Comparison of ENCODE assay signal across 10 mouse cellular contexts in genomic region chr15:25715218-25715995, GRCm38 (mm10).
DNase-seq lines count a peak whose midpoint lies in the region; ATAC-seq and TF ChIP-seq lines count a peak whose summit lies in the region.
"Had no signal": no experiment of that assay in that cellular context is flagged by ENCODE, and none has a peak within 500 bp of the region (broad histone marks: within the 10 kb centered on the region; RNA-seq: fewer than 3 reads in every experiment).

No protein-coding gene starts in this region.

- H3K27me3 ChIP-seq in hindbrain, embryonic 10.5 days (ENCODE audit: insufficient read depth, poor library complexity, severe bottlenecking) = peaks cover 15% of the 10 kb centered on the region
- H3K27me3 ChIP-seq in midbrain, postnatal 0 days (ENCODE audit: insufficient read depth, low read length) = no peaks in the 10 kb centered on the region
- H3K27me3 ChIP-seq: megakaryocyte, embryonic 14.5 days had no signal

- DNase-seq in layer of hippocampus, postnatal 14 days (ENCODE audit: low spot score in 2 of 2) = peak; percentile 28 to 40
- no peak for DNase-seq in layer of hippocampus, adult 9-10 months (ENCODE audit: low spot score)
- no peak for DNase-seq in hindbrain, embryonic 10.5 days (ENCODE audit: low spot score)
- DNase-seq in kidney, postnatal 14 days = peak; percentile 60
- peak; percentile 69 for DNase-seq in midbrain, postnatal 0 days (ENCODE audit: low spot score)
- DNase-seq in ovary, postnatal 10 days (ENCODE audit: low spot score) = no peak
- no peak for DNase-seq in right cerebral cortex, adult 18-20 months
- DNase-seq in embryo, embryonic 10 days (ENCODE audit: low spot score) = no peak
- DNase-seq: adrenal gland, adult 8-10 months had no signal

- no peak for TF ChIP-seq CTCF in midbrain, postnatal 0 days (IDR thresholded peaks at IDR 0.05)

- H3K36me3 ChIP-seq in hindbrain, embryonic 10.5 days = peaks cover 1% of the 10 kb centered on the region; the same call in 1 of the 2 replicates
- H3K36me3 ChIP-seq in midbrain, postnatal 0 days (ENCODE audit: insufficient read depth, low read length) = no peaks in the 10 kb centered on the region

- WGBS in hindbrain, embryonic 10.5 days = 75% methylated on average over 10 of the region's 10 CpGs
- 58% methylated on average over 10 of the region's 10 CpGs for WGBS in midbrain, postnatal 0 days

- H3K27ac ChIP-seq in hindbrain, embryonic 10.5 days = peak overlapping the region; percentile 67
- no peak overlapping the region for H3K27ac ChIP-seq in midbrain, postnatal 0 days (ENCODE audit: low read depth, low read length)

- H3K4me3 ChIP-seq in hindbrain, embryonic 10.5 days = no peak overlapping the region
- no peak overlapping the region for H3K4me3 ChIP-seq in midbrain, postnatal 0 days (ENCODE audit: low read depth, low read length)
- H3K4me3 ChIP-seq: megakaryocyte, embryonic 14.5 days had no signal

- peak; percentile 48; the same call in 1 of the 2 replicates for ATAC-seq in midbrain, postnatal 0 days (ENCODE audit: low FRiP score)

- H3K4me2 ChIP-seq in midbrain, postnatal 0 days (ENCODE audit: low read depth, low read length, poor library complexity, severe bottlenecking) = peak overlapping the region; percentile 10; the same call in 1 of the 2 replicates

- no peak overlapping the region for H3K9ac ChIP-seq in midbrain, postnatal 0 days (replicated peaks; ENCODE audit: low read length, poor library complexity, severe bottlenecking)

- H3K4me1 ChIP-seq in hindbrain, embryonic 10.5 days (replicated peaks) = peaks cover 39% of the 10 kb centered on the region
- no peaks in the 10 kb centered on the region for H3K4me1 ChIP-seq in midbrain, postnatal 0 days (ENCODE audit: insufficient read depth, low read length)

- H3K9me3 ChIP-seq in hindbrain, embryonic 10.5 days = no peaks in the 10 kb centered on the region
- H3K9me3 ChIP-seq in midbrain, postnatal 0 days (ENCODE audit: low read length) = no peaks in the 10 kb centered on the region
- H3K9me3 ChIP-seq: megakaryocyte, embryonic 14.5 days had no signal

Comparison
In these comparisons a context has a peak if more than half of its experiments do, and no peak if none do; other contexts are left out.
1. DNase-seq: peak in layer of hippocampus, postnatal 14 days (2 of 2), kidney, postnatal 14 days (single experiment) and midbrain, postnatal 0 days (single experiment); none in layer of hippocampus, adult 9-10 months (single experiment), hindbrain, embryonic 10.5 days (single experiment), ovary, postnatal 10 days (single experiment), right cerebral cortex, adult 18-20 months (single experiment) and embryo, embryonic 10 days (single experiment).